Mouse (Mus musculus): ENCODE data around the gene Snupn.
"Not testable (repeated sequence)": the region's sequence is repeated elsewhere in the genome, so short reads cannot be mapped to it uniquely, and the experiment has no call there.

The Snupn gene

DNA sequence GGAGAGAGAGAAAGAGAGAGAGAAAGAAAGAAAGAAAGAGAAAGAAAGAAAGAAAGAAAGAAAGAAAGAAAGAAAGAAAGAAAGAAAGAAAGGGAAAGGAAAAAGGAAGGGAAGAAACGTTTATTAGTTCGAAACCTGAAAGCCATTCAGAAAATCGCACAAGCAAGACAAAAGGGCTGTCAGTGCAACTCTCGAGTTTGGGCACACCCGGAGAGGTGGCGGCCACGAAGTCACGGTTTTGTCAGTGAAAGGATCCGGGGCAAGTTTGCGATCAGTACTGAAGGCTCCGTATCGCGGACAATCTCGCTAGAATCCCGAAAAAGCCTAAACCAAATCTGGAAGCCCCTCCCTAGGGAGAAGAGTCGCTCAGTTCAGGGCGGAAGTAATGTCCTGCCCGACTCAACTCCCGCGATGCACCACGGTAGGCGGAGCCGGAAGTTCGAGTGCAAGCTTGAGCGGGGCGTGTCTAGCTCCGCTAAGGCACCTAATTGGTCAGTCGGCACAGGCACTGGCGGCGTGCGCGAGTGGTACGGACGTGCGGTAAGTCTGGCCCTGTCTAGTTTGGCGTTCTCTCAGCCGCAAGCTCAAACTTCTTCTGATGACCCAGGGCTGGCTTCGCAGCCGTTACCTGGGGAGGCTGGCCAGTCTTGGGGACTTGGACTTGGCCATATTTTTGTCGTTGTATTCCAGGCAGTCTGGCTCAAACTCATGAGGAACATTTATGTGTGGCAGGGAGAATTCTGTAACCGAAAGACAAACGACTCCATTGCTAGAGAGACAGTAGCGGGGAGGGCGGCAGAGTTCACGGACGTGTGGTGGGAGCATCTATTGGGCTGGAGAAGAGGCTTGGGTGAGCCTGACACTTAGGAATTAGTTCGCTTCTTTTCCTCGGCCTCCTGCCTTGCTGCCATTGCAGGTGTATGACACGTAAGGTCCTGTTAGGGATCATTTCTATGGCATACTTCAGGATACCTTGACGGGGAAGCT, at the start of gene Snupn:
Snupn (plus strand) TSS at position 465 of the 987 bp plus-strand sequence.
- peak; percentile 84 to 92 for DNase-seq (ENCODE audit: low spot score in 2 of 2)

DNA sequence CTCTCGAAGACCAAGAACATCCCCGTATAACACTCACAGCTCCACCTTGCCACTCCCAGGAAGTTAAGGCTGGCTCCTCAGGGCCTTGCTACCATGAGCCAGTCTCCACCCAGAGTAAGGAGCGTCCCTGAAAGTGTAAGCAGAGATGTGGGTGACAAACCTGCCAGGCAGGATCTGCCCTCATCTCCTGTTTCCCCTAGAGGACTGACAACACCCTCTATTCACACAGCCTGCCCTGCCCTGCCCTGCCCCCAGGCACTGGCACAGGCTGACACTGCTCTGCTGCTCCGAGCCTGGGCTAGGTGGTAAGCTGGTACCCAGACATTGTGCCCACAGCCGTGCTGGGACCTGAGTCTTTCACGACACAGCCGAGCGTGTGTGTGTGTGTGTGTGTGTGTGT, 49.5 kb upstream of the Snupn start:
- no peak for DNase-seq (ENCODE audit: low spot score in 2 of 2)

DNA sequence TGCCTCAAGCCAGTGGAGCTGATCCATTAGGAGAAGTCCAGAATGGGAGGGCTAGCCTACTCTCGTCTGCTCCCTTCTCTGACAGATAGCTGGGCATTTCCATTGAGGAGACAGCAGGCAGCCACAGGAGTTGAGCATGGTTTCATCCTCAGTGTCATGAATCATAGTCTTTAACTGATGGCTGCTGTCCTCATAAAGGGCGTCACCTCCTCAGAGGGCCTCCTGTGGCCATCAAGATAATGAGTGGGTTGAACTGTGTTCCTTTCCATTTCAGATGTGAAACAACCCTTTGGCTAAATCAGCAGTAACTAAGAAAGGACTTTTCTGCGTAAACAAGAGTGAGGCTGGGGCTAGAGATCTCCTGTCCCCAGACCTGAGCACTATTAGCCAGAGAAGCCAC, 47.0 kb upstream of the Snupn start:
- no peak for DNase-seq (ENCODE audit: low spot score in 2 of 2)

DNA sequence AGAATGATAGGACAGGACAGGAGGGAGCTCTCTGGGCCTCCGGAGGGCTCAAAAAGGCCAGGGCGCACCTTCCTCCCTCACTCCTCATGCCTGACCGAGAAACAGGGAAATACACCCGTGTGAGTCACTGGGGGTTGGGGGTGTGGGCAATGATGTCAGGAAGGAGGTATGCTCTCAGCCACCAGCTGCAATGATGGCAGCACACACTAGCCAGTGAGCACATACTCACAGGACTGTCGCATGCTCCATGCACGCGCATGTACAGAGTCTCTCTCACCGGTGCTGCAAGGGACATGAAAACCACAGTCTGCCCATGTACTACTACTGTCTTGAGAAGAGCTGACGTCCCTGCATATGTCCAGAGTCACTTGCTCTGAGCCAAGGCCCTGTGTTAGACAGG, 43.1 kb upstream of the Snupn start:
- DNase-seq (ENCODE audit: low spot score in 2 of 2), result no peak

DNA sequence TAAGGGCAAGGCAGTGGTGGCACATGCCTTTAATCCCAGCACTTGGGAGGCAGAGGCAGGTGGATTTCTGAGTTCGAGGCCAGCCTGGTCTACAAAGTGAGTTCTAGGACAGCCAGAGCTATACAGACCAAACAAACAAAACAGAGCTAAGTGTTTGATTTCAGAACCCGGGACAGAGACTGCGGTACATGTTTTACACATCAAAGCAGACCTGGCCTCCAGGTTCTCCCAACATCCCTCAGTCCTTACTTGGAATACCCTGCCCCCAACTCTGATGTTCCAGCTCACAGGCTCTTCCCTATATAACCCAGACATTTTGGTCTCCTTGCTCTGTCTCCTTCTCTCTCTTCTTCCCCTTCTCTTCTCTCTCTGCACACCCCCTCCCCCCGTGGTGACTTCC, 40.7 kb upstream of the Snupn start:
- DNase-seq (ENCODE audit: low spot score in 2 of 2), result not testable (repeated sequence)

DNA sequence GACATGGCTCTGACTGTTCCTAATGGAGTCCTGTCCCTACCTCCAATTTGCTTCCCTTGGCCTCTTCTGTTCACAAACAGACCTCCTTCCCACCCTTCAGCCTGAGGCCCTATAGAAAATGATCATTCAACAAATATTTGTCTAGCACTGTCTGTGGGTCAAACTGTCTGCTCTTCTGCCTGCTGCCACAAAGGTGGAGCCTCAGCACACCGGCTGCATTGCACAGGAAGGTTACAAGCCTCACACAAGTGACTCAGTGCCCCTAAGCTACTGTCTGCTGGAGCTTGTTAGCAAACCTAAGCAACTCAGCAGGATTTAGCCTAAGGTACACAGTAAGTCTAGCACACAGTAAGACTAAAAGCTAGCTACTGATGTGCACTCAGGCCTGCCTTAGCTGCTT, 39.7 kb upstream of the Snupn start:
- no peak for DNase-seq (ENCODE audit: low spot score in 2 of 2)

DNA sequence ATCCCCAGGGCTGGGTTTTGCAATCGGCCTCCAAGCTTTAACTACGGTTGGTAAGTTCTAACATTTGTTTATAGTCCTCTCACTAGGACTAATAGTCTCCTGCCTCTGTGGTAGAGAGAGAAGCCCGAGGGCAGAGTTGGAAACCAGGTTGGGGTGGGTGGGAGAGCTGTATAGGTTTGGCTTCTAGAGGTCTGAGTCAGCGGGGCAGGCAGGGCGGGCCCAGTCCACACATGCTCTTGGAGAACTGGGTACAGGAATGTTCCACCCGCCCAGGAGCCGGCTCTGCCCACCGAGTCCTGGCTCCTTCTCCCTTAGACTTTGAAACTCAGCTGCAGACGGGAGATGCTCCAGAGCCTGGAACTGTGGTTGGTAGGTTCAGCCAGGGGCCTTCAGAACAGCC, 36.7 kb upstream of the Snupn start:
- no peak for DNase-seq (ENCODE audit: low spot score in 2 of 2)

DNA sequence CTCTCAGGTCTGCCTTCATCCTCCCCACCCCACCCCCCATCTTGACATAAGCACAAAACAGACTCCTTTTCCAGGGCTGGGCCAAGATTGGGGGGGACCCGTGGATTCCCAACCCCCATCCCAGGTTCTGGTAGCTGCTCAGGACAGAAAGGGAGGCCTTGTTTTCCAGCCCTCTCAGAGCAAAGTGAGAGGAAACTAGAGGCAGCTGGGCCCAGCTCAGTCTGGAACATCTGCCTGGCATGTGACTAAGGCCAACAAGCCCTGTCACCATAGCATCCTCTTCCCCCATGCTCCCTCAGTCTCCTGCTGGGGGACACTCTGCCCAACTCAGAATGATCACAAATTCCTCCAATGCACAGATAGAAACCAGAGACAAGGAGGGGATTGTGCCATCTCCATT, 35.6 kb upstream of the Snupn start:
- DNase-seq (ENCODE audit: low spot score in 2 of 2), result no peak

DNA sequence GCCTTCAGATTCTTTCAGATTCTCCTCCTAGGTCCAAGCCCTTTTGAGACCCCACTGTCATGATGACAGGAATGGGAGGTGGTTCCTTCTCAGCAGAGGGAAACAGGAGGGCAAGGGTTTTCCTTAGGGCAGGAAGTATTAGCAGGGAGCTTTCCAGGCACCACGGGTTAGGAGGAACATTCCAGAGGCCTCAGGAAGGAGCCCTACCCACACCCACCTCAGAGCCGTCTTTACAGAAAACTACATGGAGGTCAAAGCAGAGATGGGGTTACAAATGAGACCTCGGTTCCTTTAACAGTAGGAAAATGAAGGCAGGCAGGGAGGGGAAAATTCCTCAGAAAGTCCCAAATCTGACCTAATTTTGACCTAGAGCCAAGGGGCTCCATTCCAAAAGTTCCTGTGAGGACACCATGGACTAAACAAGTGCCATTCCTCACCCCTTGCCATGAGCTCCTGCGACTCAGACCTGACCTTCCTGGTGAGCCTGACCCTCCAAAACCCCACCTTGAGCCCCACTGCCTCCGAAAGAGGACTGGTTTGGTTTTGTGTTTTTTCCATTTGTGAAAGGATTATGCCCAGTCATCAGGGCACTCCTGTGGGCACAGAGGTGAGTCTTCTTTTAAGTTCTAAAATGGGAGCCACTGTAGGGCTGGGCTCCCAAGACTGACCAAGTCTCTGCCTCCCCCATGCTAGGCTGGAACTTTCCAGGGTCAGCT, 34.8 kb upstream of the Snupn start:
- no peak for DNase-seq (ENCODE audit: low spot score in 2 of 2)

DNA sequence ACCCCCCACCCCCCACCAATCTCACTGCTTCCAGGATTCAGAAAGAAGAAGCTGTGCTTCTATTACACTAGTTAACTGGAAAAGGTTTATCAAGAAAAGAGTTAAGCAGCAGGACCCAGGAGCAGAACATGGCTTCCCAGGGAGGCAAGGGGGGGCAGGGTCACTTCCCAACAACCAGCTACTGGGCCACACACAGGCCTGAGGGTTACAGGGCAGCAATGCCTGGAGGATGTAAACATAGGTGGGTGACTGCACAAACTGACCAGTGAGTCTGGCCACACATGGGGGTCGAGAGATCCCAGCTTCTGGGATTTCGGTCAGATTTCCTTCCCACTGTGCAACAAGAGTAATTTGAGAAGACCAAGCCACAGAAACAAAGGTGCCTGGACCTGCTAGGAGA, 33.5 kb upstream of the Snupn start:
- DNase-seq (ENCODE audit: low spot score in 2 of 2), result no peak

DNA sequence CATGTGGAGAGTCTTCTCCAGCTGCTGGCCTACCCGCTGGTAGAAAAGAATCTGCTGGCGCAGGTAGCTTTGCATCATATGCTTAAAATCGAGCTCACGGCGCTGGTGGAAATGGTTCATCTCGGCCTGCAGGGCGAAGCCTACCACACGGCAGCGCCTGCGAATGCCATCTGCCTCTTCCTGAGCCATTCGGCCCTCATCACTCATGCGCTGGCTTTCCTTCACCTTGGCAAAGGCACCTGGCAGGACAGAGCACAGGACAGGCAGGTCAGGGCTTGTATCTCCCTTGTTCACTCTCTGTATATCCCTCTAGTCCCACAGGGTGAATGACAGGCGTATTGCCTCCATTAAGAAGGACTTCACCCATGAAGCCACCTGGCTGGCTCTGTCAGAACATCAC, 32.2 kb upstream of the Snupn start:
- no peak for DNase-seq (ENCODE audit: low spot score in 2 of 2)

DNA sequence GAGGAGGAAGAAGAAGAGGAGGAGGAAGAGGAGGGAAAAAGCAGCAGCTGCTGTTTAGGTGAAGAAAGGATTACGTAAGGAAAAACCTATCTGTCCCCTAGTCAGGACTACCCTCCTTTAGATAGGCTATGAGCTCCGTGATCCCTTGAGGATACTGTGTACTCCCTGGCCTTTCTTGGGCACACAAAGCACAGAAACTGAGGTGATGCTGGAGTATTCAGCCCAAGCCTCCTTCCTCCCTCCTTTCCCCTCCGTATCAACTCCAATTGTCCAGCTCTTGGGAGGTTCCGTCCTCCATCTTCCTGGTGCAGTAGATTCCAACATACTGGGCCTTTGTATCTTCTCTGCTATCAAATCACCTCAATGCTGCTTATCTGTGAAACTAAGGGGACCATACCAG, 27.9 kb upstream of the Snupn start:
- no peak for DNase-seq (ENCODE audit: low spot score in 2 of 2)

DNA sequence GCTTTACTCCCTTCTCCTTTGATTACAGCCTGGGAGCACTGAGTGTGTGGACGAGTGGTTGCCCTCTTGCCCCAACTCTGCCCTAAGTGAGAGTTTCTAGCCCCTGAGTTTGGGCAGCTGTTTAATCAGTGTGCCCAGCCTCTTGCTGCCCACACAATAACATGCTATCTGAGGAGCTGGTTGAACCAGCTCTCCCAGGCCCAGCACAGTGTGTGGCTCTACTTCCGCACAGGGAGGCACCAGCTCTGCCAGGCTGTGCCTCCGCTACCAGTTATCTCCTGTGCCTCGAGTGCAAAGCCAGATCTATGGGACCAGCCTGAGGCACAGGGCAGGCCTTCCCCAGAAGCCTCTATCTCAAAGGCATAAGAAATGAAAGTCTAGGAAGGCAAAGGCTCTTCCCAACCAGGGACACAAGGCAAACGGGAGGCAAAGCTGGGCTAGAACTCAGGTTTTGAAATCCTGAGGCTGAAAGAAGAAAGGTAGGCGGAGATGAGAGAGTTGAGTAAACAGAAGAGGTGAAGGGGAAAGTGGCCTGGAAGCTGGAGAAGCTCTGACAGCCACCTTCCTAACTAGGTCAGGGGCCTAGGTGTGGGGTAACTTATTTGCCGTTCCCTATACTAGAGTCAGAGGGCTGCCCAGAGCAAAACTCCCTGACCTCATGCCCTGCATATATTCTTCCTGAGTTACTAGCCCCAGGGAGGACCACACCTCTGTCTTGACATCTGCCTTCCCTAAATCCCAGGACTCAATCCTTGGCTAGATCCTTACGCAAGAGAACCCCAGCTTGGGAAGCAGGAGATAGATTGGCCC, 26.6 kb upstream of the Snupn start:
- DNase-seq (ENCODE audit: low spot score in 2 of 2), result no peak

DNA sequence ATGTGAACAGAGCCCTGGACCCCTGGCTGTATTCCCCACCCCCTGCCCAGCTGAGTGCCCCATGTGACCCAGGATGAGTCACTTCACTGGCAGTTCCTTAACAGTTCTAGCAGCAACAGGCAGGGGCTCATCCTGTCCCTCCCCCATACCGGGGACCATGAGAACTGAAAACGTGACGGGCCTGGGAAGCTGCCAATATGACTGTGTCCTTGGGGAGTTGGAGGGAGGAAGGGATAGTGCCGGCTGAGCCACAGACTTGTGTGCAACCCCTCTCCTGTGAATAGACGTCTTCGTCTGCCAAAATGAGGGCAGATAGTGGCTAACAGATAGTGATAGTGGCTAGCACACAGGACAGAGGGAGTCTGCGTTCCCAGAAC, 26.0 kb upstream of the Snupn start:
- DNase-seq (ENCODE audit: low spot score in 2 of 2), result no peak

DNA sequence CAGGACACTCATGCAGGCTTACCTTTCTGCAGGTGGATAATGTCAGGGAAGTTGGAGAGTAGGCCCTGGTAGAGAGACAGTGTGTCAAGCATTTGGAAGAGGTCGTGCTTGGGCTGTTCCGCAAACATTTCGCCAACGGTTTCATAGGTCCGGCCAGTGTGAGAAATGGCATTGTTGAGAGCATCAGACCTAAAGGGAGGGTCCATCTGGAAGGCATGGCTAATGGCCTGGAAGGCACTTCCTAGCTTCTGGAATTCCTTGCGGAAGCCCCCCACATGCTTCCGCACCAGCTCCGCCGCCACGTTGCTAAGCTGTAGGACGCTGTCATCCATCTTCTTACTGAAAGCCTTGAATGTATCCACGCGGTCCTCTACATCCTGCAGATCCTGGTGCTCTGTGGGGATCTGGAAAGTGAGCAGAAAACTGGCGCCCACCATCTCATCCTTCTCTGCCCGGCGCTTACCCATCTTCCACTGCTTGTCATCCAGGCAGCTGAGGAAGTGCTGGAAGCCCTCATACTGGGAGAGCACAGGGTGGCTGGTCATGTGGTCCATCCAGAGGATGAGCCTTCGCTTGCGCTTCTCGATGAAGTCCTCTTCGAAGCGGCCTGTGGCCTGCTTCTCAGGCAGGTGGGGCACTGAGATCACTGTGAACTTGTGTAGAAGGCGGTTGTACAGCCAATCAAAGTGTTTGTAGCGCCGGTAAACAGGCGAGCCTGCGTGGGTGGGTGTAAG, 25.2 kb upstream of the Snupn start:
- DNase-seq (ENCODE audit: low spot score in 2 of 2), result no peak

DNA sequence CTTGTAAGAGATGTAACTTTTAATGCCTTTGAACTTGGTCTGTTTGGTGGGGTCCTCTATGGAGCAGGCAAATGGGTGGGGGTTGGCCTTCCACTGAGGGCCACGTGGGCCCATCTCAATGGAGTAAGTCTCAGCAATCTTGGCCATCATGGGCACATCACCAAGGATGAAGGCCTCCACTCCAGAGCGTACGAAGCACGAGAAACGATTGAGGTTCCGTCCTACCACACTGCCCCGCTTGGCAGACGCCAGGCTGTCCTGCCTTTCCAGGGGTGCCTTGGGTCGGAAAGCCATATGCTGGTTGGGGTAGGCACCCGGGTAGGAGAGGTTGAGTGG, 24.7 kb upstream of the Snupn start:
- no peak for DNase-seq (ENCODE audit: low spot score in 2 of 2)

DNA sequence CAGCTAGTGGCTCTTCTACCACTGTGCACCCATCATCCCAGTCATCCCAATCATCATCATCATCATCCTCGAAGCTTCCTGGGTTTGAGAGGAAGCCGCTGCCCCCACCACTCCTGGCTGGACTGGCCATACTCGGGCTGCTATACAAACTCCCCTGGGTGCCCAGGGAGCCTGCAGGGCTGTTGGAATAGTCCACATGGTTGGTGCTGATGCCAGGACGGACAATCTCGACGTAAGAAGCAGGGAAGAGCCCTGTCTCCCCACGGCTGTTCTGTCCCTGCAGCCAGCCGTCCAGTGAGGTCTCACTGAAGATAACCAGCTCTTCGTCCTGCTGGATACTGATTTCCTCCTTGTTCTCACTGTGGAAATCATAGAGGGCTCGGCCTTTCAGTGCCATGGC, 24.3 kb upstream of the Snupn start:
- no peak for DNase-seq (ENCODE audit: low spot score in 2 of 2)

DNA sequence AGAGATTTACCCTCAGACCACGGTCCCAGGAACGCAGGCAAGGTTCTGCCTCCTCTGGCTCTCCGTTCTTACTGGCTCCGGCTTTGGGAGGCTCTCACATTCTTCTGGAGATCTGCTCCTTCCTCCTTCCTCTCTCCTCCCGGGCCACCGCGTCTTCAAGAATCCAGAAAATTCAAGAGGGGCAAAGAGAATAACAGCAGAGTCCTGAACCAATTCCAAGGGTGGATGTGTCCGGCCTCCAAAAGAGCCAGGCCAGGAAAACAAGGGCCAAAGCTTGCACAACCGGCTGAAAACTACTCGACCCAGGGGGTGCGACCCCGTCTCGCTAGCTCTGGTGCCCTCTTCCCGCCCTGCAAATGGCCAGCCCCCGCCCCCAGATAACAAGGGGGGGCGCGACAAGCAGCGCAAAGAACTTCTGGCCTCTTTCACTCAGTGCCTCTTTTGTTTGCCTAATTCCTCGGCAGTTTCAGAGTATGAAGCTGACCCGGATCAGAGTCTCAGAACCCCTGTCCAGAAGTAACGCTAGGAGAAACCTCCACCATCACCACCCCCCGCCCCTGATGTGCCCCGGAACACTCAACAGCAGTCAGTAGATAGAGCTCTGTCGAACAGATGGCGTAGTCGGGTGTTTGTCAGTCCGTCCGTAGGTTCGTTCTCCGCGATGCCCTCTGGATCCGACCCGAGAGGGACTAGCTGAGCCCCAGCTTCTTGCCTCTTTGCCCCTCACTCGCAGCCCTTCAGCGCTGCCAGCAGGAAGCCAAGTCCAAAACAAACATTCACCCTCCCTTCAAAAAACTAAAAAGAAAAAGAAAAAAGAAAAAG, 23.3 kb upstream of the Snupn start:
- no peak for DNase-seq (ENCODE audit: low spot score in 2 of 2)

DNA sequence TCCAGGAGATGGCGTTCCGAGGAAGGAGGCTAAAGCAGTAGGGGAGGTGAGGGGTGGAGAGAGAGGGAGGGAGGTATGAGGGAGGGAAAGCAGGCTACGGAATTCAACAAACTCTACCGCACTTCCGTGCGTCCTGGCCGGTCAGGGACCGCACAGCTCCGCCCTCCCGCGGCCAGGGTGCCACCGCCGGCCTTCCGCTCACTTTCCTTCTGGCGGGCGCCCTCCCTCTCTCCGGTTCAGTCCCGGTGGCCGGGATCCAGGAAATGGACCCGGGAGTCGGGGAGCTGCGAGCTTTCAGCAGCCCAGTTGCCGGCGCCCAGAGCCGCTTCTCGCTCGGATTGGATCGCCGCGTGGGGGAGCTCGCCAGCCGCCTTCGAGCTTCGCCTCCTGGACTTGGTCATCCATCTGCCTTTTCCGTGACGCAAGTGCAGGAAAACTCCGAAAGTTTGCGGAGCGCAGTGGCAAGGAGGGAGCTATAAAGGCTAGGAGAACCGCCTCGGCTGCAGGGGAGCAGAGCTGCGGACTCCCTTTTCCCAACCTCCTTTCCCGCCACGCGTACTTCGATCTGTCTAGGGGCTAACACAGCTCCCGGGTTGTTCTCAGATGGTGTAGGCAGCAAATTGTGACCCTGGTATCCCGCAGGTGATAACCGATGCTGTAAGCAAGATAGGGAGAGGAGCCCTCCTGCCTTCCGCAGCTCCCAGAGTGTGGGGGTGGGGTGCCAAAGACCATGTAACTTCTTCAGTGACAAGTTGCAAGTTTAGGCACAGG, 22.5 kb upstream of the Snupn start, which contains the start of gene Snx33:
Snx33 (minus strand) TSS at position 331 of the 771 bp plus-strand sequence.
- DNase-seq (ENCODE audit: low spot score in 2 of 2), result peak; percentile 68 to 84

DNA sequence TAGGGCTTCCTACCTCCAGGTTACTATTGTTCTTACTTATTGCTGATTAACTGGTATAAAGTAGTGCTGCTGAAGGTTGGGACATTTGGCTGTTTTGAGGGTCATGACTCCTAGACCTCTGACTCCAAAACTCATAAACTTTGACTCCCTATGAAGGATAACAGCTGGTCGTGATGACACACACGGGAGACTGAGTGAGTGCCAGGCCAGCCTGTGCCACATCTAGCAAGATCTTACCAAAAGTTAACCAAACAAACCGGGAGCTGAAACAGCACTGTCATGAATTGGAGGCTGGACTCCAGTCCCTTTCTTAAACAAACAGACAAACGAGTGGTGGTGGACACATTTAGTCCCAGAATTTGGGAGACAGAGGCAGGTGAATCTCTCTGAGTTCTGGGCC, 21.2 kb upstream of the Snupn start:
- DNase-seq (ENCODE audit: low spot score in 2 of 2), result no peak

Data from frontal cortex, postnatal 25 days (tissue).